Mouse (Mus musculus) liver, postnatal 0 days (tissue): Measurements from ENCODE around the gene Kcnip3.

Source experiments
- CTCF ChIP-seq: sonication (generic); IDR thresholded peaks from 2 replicates; pipeline ENCODE4 v1.5.1; 2016; ENCODE audit warnings: antibody characterized with exemption, low read depth
- EP300 ChIP-seq: IDR thresholded peaks from 2 replicates; pipeline ENCODE4 v1.6.1; 2016; ENCODE audit warnings: antibody characterized with exemption, low read depth, mild to moderate bottlenecking

- TF ChIP-seq CTCF (no peak), EP300 (no peak)
These were observed 13.8 kb downstream of the Kcnip3 start for GRCm38 (mm10) chr2:127507967-127508660.
